Mouse (Mus musculus): Measurements from ENCODE around the gene Epor.
A peak's percentile ranks its signal among the peaks of the same experiment; 100 is the strongest.

DNA sequence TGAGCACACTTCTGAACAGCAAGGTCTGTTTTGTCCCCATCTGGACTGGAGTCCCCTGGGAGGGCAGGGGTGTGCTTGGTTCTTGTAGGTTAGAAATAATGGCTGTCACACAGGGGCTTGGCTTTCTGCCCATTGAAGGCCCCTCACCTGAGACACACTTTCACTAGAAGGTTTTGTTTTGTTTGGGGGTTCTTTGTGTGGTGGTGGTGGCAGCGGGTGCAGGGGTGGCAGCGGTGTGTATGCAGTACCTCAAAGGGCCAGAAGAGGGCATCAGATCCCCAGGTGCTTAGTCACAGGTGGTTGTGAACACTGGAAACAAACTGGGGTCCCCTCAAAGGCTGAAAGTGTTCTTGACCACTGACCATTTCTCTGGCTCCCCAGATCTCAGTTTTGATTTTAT, 14.7 kb upstream of the Epor start:
- TF ChIP-seq CTCF (IDR thresholded peaks at IDR 0.05; ENCODE audit: low read depth) (peak; percentile 92), EP300 (IDR thresholded peaks at IDR 0.05; ENCODE audit: low read depth) (no peak)

Data from liver, embryonic 14.5 days (tissue).